Mouse (Mus musculus) cerebral cortex, adult 2 months (tissue): Measurements from ENCODE around the gene Aunip.

Experiments used
- WGBS: fragments of 180-500 bp; shearing (Covaris S2); methylation state at CpG from one replicate; pipeline ENCODE4 v1.1.7; 2018; 5-methylcytosine and 5-hydroxymethylcytosine counted together

The Aunip gene

DNA sequence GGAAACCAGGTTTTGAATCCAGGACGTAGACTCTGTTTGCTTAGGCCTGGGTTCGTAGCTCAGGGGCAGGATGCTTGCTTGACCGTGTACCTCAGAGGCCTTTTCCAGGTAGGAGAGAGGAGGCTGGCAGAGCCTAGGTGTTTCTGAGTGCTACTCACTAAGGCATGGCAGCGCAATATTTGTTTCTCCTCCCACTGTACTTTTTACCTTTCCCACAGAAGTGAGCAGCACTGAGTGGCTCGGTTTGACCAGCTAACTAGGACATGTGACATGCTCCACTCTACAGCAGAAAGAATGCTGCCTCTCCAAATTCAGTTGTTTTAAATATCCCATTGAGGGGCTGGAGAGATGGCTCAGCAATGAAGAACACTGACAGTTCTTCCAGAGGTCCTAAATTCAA, 22.6 kb upstream of the Aunip start:
- WGBS = 96% methylated on average over 5 of the region's 5 CpGs

GRCm38 (mm10) chr4:134489986-134490665, 20.7 kb upstream of the Aunip start:
- 74% methylated on average over 11 of the region's 11 CpGs for WGBS

GRCm38 (mm10) chr4:134491716-134492115, 19.1 kb upstream of the Aunip start:
- WGBS = 67% methylated on average over 6 of the region's 6 CpGs

GRCm38 (mm10) chr4:134494161-134494560, 16.6 kb upstream of the Aunip start:
- 94% methylated on average over 6 of the region's 6 CpGs for whole genome bisulfite sequencing

GRCm38 (mm10) chr4:134494780-134495545, 15.8 kb upstream of the Aunip start:
- WGBS = 63% methylated on average over 16 of the region's 16 CpGs

DNA sequence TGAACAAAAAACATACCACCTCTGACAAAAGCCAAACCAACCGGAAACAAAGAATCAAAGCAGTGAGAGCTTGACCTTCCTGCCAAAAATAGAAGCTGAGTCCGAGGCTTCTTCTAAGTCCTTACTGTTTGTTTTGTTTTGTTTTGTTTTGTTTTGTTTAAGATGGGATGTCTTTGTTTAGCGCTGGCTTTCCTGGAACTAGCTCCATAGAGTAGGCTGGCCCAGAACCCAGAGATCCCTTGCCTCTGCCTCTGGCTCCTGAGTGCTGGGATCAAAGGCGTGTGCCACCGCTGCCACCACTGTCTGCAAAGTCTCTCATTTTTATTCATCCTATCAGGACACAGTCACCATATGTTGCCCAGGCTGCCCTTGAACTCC, 15.3 kb upstream of the Aunip start:
- WGBS = 62% methylated on average over 5 of the region's 5 CpGs

DNA sequence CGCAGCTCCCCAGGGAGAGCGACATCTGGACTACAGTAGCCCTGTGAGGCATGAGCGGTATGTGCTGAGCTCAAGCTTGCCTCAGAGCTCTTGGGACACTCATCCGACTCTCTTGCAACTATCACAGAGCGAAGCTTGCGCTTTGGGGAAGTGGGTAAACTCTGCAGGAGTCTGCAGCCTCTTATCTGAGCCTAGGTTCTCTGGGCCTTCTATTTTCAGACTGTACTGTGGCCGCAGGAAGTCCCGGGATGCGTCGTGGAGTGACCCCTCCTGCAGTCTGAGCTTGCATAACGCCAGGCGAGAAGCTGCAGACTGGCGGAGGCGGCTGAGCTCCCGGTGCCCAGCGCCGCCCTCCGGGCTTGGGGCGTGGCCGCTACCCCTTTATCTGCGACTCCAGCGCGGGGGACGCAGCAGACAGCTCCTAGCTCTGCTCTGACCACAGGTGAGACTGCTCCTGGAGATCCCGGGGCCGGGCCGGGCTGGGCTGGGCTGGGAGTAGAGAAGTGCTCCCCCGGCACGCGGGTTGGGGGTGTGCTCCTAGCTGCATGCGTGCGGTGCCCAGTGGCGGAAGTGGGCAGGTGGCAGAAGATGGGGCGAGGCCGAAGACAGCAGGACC, 14.1 kb upstream of the Aunip start, which contains the start of gene Paqr7:
TSS of gene Paqr7 (plus strand) at position 103 of the 616 bp plus-strand sequence.
- 2% methylated on average over 35 of the region's 35 CpGs for WGBS

- 5% methylated on average over 6 of the region's 6 CpGs for WGBS
Observed at GRCm38 (mm10) chr4:134497223-134497622, 13.6 kb upstream of the Aunip start.

DNA sequence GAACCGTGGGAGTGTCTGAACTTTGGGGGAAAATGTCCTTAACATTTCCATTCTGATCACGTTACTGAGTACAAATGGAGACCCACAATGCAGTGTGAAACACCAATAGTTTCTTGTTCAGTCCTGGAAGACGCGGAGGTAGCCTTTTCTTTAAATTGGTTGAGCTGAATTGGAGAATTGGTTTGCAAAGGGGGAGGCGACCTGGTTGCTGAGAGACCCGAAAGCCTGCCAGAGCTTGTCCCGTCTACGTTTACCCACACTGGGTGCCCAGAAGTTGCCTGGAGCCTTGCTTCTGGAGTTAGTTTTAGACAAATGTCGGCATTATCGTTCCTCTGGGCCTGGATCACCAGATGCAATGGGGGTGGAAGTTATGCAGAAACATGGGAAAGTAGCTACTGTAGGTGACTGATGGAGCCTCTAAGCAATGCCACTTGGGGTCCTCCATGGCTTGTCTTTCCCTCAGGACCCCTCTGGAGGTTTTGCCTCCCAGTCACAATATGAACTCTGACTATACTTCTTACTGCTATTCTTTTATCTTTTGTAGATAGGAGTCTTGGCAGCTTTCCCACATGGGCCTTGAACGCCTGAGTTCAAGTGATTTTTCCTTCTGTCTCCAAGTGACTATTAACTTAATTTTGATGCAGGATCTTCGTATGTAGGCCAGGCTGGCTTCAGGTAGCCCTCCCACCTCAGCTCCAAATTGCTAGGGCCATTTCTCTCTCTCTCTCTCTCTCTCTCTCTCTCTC, 12.6 kb upstream of the Aunip start:
- WGBS = 33% methylated on average over 12 of the region's 12 CpGs

DNA sequence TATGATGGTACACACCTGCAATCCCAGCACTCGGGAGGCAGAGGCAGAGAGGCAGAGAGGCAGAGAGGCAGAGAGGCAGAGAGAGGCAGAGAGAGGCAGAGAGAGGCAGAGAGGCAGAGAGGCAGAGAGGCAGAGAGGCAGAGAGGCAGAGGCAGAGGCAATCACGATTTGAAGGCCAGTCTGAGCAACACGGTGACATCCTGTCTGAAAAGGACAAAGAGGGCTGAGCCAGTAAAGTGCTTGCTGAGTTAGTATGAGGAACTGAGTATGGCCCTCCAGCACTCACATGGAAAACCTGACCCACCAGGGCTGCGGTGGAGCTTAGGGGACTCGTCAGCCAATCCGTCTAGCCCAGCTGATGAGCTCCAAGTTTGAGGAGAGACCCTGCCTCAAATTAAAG, 11.8 kb upstream of the Aunip start:
- 82% methylated on average over 6 of the region's 6 CpGs for whole genome bisulfite sequencing

GRCm38 (mm10) chr4:134501095-134501494, 9.7 kb upstream of the Aunip start:
- 88% methylated on average over 6 of the region's 6 CpGs for WGBS

DNA sequence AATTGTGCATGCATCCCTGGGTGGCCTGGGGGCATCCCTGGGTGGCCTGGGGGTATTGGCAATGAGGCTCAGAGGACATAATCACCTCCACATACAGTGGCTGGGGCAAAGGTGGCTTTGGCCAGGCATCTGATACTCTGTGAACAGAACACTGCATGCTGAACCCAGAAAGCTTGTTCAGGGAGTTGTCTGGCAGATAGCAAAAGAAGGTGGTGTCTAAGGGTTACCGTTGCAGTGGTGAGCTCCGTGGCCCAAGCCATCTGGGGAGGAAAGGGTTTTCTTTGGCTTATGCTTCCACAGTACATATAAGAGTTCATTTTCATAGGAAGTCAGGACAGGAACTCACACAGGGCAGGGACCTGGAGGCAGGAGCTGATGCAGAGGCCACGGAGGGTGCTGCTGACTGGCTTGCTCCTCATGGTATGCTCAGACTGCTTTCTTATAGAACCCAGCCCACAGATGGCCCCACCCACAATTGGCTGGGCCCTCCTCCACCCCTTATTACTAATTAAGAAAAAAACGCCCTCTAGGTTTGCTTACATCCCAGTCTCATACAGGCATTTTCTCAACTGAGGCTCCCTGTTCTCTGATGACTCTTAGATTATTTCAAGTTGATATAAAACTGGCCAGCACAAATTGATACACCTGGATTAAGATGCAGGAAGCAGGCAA, 7.0 kb upstream of the Aunip start:
- WGBS = 79% methylated on average over 4 of the region's 4 CpGs

- 83% methylated on average over 4 of the region's 4 CpGs for WGBS
Observed at GRCm38 (mm10) chr4:134505303-134505789, 5.5 kb upstream of the Aunip start.

DNA sequence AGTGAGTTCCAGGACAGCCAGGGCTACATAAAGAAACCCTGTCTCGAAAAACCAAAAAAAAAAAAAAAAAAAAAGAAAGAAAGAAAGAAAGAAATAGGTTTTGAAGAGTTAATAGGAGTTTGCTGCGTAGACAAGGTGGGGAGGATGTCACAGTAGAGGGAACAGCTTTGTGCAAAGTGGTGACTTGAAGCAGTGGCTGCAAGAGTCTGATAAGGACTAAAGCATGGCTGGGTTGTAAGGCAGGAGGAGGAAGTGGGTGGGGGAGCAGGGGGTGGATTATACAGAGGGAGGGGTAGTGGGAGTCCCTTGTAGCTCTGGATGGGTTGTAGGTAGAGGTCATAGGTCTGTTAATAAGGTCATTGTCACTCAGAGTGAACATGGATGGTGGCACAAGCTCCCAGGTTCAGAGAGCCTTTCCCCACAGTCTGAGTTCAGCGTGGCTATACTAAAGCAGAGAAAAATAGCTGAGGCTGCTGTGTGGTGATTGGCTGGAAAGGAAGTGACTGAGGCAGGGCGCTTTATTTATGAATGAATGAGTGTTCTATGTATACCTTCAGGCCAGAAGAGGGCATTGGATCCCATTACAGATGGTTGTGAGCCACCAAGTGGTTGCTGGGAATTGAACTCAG, 4.7 kb upstream of the Aunip start:
- WGBS = 80% methylated on average over 3 of the region's 4 CpGs

DNA sequence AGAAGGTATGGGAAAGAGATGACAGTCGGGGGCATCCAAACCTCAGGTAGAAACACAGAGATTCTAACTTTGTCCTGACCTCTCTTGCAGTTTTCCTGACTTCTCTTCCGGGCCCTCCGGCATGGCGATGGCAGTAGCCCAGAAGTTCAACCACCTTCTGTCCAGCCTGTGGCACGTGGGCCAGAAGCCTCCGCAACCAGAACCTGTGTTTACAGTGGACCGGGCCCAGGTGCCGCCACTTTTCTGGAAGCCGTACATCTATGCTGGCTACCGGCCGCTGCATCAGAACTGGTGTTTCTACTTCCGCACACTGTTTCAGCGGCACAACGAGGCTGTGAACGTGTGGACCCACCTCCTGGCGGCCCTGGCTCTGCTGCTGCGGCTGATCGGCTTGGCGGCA, 4.1 kb upstream of the Aunip start:
- WGBS = 90% methylated on average over 19 of the region's 19 CpGs

DNA sequence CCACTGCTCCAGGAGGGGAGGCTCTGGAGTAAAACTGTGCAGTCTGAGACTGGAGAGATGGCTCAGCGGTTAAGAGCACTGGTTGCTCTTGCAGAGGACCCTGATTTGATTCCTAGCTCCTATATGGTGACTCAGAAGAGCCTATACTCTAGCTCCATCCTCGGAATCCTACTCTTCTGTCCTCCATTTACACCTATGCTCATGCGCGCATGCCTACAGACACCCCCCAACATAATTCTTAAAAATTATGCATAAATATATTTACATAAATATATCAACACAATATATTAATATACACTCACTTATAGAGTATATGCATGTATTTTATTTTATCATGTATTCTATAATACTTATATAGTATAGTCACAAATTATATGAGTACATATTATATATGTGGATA, 403 bp upstream of the Aunip start:
- WGBS = 82% methylated on average over 4 of the region's 4 CpGs

- 52% methylated on average over 6 of the region's 6 CpGs for WGBS
Observed at GRCm38 (mm10) chr4:134511730-134512129, 931 bp downstream of the Aunip start.

GRCm38 (mm10) chr4:134512798-134513197, 2.0 kb downstream of the Aunip start:
- WGBS = 22% methylated on average over 15 of the region's 15 CpGs

DNA sequence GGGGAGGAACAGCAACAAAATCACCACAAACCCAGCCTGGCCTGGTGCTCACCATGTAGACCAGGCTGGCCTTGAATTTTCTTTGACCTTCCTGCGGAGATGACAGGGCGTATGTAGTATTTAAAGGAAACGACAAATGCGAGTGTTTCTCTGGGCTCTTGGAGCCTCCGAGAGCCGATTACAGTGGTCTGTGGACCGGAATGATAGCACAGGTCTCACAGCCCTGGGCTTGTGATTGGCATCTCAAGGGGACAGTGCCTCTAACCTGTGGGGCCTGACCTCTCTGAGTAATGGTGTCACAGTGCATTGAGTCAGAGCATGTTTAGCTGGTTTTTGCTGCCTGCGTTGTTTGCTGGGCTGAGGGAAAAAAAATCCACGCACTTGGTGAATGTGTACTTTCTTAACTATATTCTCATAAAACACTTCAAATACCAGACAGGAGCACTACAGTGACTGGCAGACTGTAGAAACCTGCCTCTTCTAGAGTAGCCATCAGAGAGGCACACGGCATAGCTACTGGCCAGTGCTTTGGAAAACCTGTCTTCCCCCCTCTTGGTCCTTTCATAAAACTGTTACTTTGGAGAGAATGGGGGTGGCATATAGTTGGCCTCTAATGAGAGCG, 3.6 kb downstream of the Aunip start:
- WGBS = 96% methylated on average over 11 of the region's 11 CpGs

DNA sequence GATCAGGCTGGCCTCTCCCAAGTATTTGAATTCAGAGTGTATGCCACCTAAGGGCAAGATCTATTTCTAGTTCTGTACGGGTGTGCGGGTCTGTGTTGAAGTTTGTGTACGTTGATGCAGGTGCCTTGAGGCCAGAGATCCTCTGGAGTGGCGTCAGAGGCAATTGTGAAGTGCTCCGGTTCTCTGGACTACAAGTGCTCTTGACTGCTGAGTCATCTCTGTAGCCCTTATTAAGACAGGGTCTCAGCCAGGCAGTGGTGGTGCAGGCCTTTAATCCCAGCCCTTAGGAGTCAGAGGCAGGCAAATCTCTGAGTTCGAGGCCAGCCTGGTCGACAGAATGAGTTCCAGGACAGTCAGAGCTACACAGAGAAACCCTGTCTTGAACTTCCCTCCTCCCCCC, 4.8 kb downstream of the Aunip start:
- 89% methylated on average over 7 of the region's 7 CpGs for WGBS
